Mouse (Mus musculus) hindbrain, embryonic 14.5 days (tissue): ENCODE results near the gene Nodal. TPM values are rescaled to one million over a fixed set of nuclear protein-coding genes. Genes with fewer than 3 reads are reported as not detected.

Source experiments
- ATAC-seq: fragments of 200-750 bp; cut with Nextera tagmentation; 2 replicates; pipeline ENCODE4 v1.8.0; 2017; ENCODE audit warnings: moderate number of reproducible peaks, mild to moderate bottlenecking, moderate TSS enrichment, moderate library complexity; ENCODE audit not compliant: low FRiP score
- DNase-seq: peaks from one replicate; pipeline ENCODE4 v3.0.0-alpha.2; 2015; ENCODE audit warnings: low spot score
- H3K27ac ChIP-seq: fragments of 300-500 bp; sonication (generic); 2 replicates; pipeline ENCODE4 v1.5.1; 2014; ENCODE audit warnings: mild to moderate bottlenecking, moderate library complexity
- H3K27me3 ChIP-seq: fragments of 300-500 bp; sonication (generic); 2 replicates; pipeline ENCODE4 v1.6.1; 2014; ENCODE audit warnings: mild to moderate bottlenecking, low read length, mixed read lengths; ENCODE audit not compliant: control insufficient read depth, insufficient read depth
- H3K36me3 ChIP-seq: fragments of 300-500 bp; sonication (generic); replicated peaks from 2 replicates; pipeline ENCODE4 v1.6.1; 2014; ENCODE audit not compliant: control insufficient read depth, insufficient read depth
- H3K4me1 ChIP-seq: fragments of 300-500 bp; sonication (generic); replicated peaks from 2 replicates; pipeline ENCODE4 v1.6.1; 2014; ENCODE audit warnings: antibody characterized with exemption, low read length, mixed read lengths; ENCODE audit not compliant: control insufficient read depth, insufficient read depth
- H3K4me2 ChIP-seq: fragments of 300-500 bp; sonication (generic); replicated peaks from 2 replicates; pipeline ENCODE4 v1.6.1; 2014; ENCODE audit warnings: mild to moderate bottlenecking, moderate library complexity
- H3K4me3 ChIP-seq: fragments of 300-500 bp; sonication (generic); replicated peaks from 2 replicates; pipeline ENCODE4 v1.5.1; 2014; ENCODE audit warnings: mild to moderate bottlenecking, low read length
- H3K9ac ChIP-seq: fragments of 300-500 bp; sonication (generic); 2 replicates; pipeline ENCODE4 v1.6.1; 2014
- H3K9me3 ChIP-seq: fragments of 300-500 bp; sonication (generic); 2 replicates; pipeline ENCODE4 v1.6.1; 2016; ENCODE audit warnings: low read length; ENCODE audit not compliant: control insufficient read depth
- WGBS: fragments of 180-500 bp; shearing (Covaris S2); extraction: QIAGEN DNeasy Blood & Tissue Kit; methylation state at CpG from one replicate; pipeline ENCODE4 v1.1.7; 2014; 5-methylcytosine and 5-hydroxymethylcytosine counted together
- polyA plus RNA-seq: library from polyadenylated mRNA; unstranded; fragments of >200 nt; fragmentation: Nextera tagmentation; extraction: Ambion mirVana; gene quantifications from 2 replicates; pipeline ENCODE4 v1.2.1, GENCODE M21; 2014

Nodal gene
- polyA plus RNA-seq, 1 experiment from 2014 or later = 0.29 TPM

GRCm38 (mm10) chr10:61422861-61423260 lies 5.1 kb downstream of the Nodal start:
- no peaks in the 10 kb centered on the region for H3K36me3 ChIP-seq
- H3K9me3 ChIP-seq = no peaks in the 10 kb centered on the region
- DNase-seq (no peak), ATAC-seq (no peak)
- H3K27me3 ChIP-seq = peaks cover 35% of the 10 kb centered on the region
- H3K9ac ChIP-seq = no peak overlapping the region
- no peak overlapping the region for H3K27ac ChIP-seq
- 89% methylated on average over 12 of the region's 12 CpGs for WGBS
- no peak overlapping the region for H3K4me2 ChIP-seq
- no peak overlapping the region for H3K4me3 ChIP-seq
- H3K4me1 ChIP-seq = peaks cover 8% of the 10 kb centered on the region; the same call in 1 of the 2 replicates

DNA sequence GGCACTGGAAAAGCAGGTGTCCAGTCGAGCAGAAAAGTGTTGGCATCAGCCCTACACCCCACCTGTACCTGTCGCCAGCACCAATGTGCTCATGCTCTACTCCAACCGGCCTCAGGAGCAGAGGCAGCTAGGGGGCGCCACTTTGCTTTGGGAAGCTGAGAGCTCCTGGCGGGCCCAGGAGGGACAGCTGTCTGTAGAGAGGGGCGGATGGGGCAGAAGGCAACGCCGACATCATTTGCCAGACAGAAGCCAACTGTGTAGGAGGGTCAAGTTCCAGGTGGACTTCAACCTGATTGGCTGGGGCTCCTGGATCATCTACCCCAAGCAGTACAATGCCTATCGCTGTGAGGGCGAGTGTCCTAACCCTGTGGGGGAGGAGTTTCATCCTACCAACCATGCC lies 5.5 kb downstream of the Nodal start:
- ATAC-seq = no peak
- H3K4me3 ChIP-seq = no peak overlapping the region
- no peak for DNase-seq
- H3K9me3 ChIP-seq = no peaks in the 10 kb centered on the region
- H3K4me2 ChIP-seq = no peak overlapping the region
- WGBS = 56% methylated on average over 10 of the region's 10 CpGs
- no peak overlapping the region for H3K9ac ChIP-seq
- H3K36me3 ChIP-seq = no peaks in the 10 kb centered on the region
- H3K27me3 ChIP-seq = peaks cover 31% of the 10 kb centered on the region
- peaks cover 3% of the 10 kb centered on the region; the same call in 1 of the 2 replicates for H3K4me1 ChIP-seq
- H3K27ac ChIP-seq = no peak overlapping the region

GRCm38 (mm10) chr10:61424500-61424899 lies 6.7 kb downstream of the Nodal start:
- 18% methylated on average over 7 of the region's 7 CpGs for WGBS
- H3K36me3 ChIP-seq = 0 out of 2 replicates have a peak, but pooled peaks cover 7% of the 10 kb centered on the region
- H3K4me1 ChIP-seq = no peaks in the 10 kb centered on the region
- H3K9me3 ChIP-seq = no peaks in the 10 kb centered on the region
- ATAC-seq (peak; percentile 67; the same call in 1 of the 2 replicates), DNase-seq (peak; percentile 40)
- H3K4me2 ChIP-seq = no peak overlapping the region
- no peak overlapping the region for H3K4me3 ChIP-seq
- no peak overlapping the region for H3K27ac ChIP-seq
- peaks cover 19% of the 10 kb centered on the region for H3K27me3 ChIP-seq
- H3K9ac ChIP-seq = no peak overlapping the region

GRCm38 (mm10) chr10:61425047-61425446 lies 7.3 kb downstream of the Nodal start:
- DNase-seq (no peak), ATAC-seq (no peak)
- WGBS = 66% methylated on average over 2 of the region's 2 CpGs

GRCm38 (mm10) chr10:61426251-61426757 lies 8.5 kb downstream of the Nodal start:
- Histone ChIP-seq H3K27ac (no peak overlapping the region), H3K4me3 (no peak overlapping the region), H3K36me3 (peaks cover 25% of the 10 kb centered on the region), H3K9me3 (no peaks in the 10 kb centered on the region), H3K27me3 (peaks cover under 1% of the 10 kb centered on the region; the same call in 1 of the 2 replicates), H3K4me1 (no peaks in the 10 kb centered on the region), H3K4me2 (no peak overlapping the region), H3K9ac (no peak overlapping the region)
- whole genome bisulfite sequencing = 61% methylated on average over 2 of the region's 2 CpGs
- DNase-seq = no peak
- ATAC-seq = no peak

More at GRCm38 (mm10) chr10:61425047-61425446, 7.3 kb downstream of the Nodal start:
- H3K27me3 ChIP-seq = peaks cover 13% of the 10 kb centered on the region
- H3K36me3 ChIP-seq = peaks cover 12% of the 10 kb centered on the region
- no peak overlapping the region for H3K4me3 ChIP-seq
- no peaks in the 10 kb centered on the region for H3K4me1 ChIP-seq
- no peak overlapping the region for H3K4me2 ChIP-seq
- H3K27ac ChIP-seq = no peak overlapping the region
- H3K9me3 ChIP-seq = no peaks in the 10 kb centered on the region
- no peak overlapping the region for H3K9ac ChIP-seq

- ATAC-seq (no peak), DNase-seq (no peak)
- no peaks in the 10 kb centered on the region for H3K9me3 ChIP-seq
- no peak overlapping the region for H3K27ac ChIP-seq
- H3K4me2 ChIP-seq = no peak overlapping the region
- no peak overlapping the region for H3K9ac ChIP-seq
- WGBS = 87% methylated on average over 6 of the region's 6 CpGs
- no peaks in the 10 kb centered on the region for H3K4me1 ChIP-seq
- H3K4me3 ChIP-seq = no peak overlapping the region
- H3K27me3 ChIP-seq = no peaks in the 10 kb centered on the region
- H3K36me3 ChIP-seq = peaks cover 39% of the 10 kb centered on the region
Measured at GRCm38 (mm10) chr10:61427951-61428350, 10.2 kb downstream of the Nodal start.

GRCm38 (mm10) chr10:61428416-61428815 lies 10.6 kb downstream of the Nodal start:
- 47% methylated on average over 4 of the region's 4 CpGs for WGBS

DNA sequence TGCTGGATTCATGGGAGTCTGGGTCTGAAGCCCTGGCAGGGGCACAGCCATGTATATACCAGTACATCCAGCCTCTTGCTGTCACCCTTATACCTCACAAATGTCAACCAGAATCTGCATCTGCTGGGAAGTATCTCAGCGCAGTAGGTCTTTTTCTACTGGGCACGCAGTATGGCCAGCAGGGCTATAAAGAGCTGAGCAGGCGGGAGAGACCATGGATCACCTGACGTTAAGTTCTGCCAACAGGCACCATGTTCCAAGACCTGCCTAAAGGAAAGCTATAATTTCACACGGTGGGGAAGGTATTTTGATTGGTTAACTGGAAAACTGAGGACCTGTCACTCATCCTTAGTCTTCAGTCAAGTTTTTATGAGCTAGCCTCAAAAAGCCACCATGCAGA lies 11.3 kb downstream of the Nodal start:
- Histone ChIP-seq H3K27ac (no peak overlapping the region), H3K4me2 (no peak overlapping the region), H3K36me3 (peaks cover 50% of the 10 kb centered on the region), H3K4me3 (no peak overlapping the region), H3K9ac (no peak overlapping the region), H3K9me3 (no peaks in the 10 kb centered on the region), H3K27me3 (no peaks in the 10 kb centered on the region), H3K4me1 (no peaks in the 10 kb centered on the region)
- no peak for DNase-seq
- ATAC-seq = no peak
- 92% methylated on average over 5 of the region's 5 CpGs for WGBS

More at GRCm38 (mm10) chr10:61428416-61428815, 10.6 kb downstream of the Nodal start:
- Histone ChIP-seq H3K4me3 (no peak overlapping the region), H3K27ac (no peak overlapping the region), H3K27me3 (no peaks in the 10 kb centered on the region), H3K4me1 (no peaks in the 10 kb centered on the region), H3K9me3 (no peaks in the 10 kb centered on the region), H3K9ac (no peak overlapping the region), H3K4me2 (no peak overlapping the region), H3K36me3 (peaks cover 43% of the 10 kb centered on the region)
- DNase-seq = no peak
- peak; percentile 29; the same call in 1 of the 2 replicates for ATAC-seq

DNA sequence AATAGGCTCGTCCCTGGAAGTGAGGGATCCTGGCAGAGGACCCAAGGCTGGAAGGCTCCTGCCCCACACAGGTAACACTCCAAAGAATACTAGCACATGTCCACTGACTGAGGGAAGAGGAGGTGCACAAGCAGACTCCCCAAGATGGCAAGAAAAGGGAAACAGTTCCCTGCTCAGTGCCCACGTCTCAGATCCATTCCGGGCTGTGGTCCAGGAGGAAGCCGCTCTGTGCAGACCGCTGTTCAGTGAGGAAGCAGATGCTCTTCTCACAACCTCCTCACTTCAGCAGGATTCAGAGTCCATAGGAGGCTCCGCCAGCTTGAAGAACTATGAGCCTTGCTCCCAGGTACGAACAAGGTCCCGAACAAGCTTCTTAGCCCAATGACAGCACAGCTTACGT lies 13.6 kb downstream of the Nodal start:
- no peak overlapping the region for H3K27ac ChIP-seq
- DNase-seq = no peak
- H3K4me1 ChIP-seq = no peaks in the 10 kb centered on the region
- H3K4me3 ChIP-seq = no peak overlapping the region
- no peak overlapping the region for H3K9ac ChIP-seq
- no peaks in the 10 kb centered on the region for H3K27me3 ChIP-seq
- no peak for ATAC-seq
- no peaks in the 10 kb centered on the region for H3K9me3 ChIP-seq
- peaks cover 60% of the 10 kb centered on the region for H3K36me3 ChIP-seq
- no peak overlapping the region for H3K4me2 ChIP-seq
- WGBS = 93% methylated on average over 9 of the region's 9 CpGs
